Mouse (Mus musculus): ENCODE results near the gene Lnx2.

- no peak for TF ChIP-seq EP300 (optimal IDR thresholded peaks at IDR 0.05)
- no peak for TF ChIP-seq CTCF (IDR thresholded peaks at IDR 0.05; ENCODE audit: low read depth)
Observed at GRCm38 (mm10) chr5:147049544-147050209, 26.7 kb downstream of the Lnx2 start.
